Mouse (Mus musculus) testis, adult 2 months (tissue): ENCODE results near the gene Chpf.

Source experiments
- CTCF ChIP-seq: fragments of 200-500 bp; IDR thresholded peaks from 2 replicates; pipeline ENCODE4 v1.5.1; 2012; ENCODE audit warnings: low read depth, mild to moderate bottlenecking, inconsistent platforms, low read length, moderate library complexity; ENCODE audit not compliant: control insufficient read depth, insufficient read depth, insufficient replicate concordance
- POLR2A ChIP-seq: fragments of 200-500 bp; IDR thresholded peaks from 2 replicates; pipeline ENCODE4 v1.6.1; 2012; ENCODE audit warnings: low read depth, mild to moderate bottlenecking, inconsistent platforms, low read length, moderate library complexity; ENCODE audit not compliant: control insufficient read depth

DNA sequence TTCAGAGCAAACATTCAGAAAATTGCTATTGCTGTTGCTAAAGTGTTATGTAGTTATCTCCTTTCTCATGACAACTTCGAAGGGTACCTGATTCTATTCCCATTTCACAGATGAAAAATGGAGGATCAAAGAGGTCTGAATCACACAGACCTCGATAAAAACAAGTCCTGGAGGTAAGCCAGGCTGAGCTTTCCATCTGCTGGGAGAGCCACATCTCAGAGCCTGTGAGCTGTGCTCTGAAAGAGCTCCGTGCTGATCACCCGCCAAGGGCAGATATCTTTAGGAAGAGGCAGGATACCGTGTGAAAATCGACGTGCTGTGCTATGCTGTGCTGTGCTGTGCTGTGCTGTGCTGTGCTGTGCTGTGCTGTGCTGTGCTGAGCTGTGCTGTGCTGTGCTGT, 18.8 kb downstream of the Chpf start:
- TF ChIP-seq CTCF (no peak), POLR2A (no peak)
